Mouse (Mus musculus): ENCODE measurements around the gene Ankrd28. TPM values are rescaled to one million over a fixed set of nuclear protein-coding genes. Genes with fewer than 3 reads are reported as not detected.

The Ankrd28 gene
- polyA plus RNA-seq, 1 experiment, result 26.7 TPM

- TF ChIP-seq POLR2A (IDR thresholded peaks at IDR 0.05; ENCODE audit: borderline replicate concordance, low read depth, low read length) (no peak), CTCF (IDR thresholded peaks at IDR 0.05; ENCODE audit: low read depth, low read length) (peak; percentile 86)
- no peak overlapping the region for H3K4me3 ChIP-seq (ENCODE audit: insufficient read depth, low read length)
- H3K4me1 ChIP-seq (ENCODE audit: control insufficient read depth, insufficient read depth, low read length), result peaks cover 27% of the 10 kb centered on the region
- no peak overlapping the region for H3K27ac ChIP-seq (ENCODE audit: insufficient read depth, low read depth, low read length)
Observed at GRCm38 (mm10) chr14:31656857-31657645, 173.4 kb downstream of the Ankrd28 start.

- TF ChIP-seq CTCF (IDR thresholded peaks at IDR 0.05; ENCODE audit: low read depth, low read length) (no peak), POLR2A (IDR thresholded peaks at IDR 0.05; ENCODE audit: borderline replicate concordance, low read depth, low read length) (no peak)
- H3K27ac ChIP-seq (ENCODE audit: insufficient read depth, low read depth, low read length), result no peak overlapping the region
- peaks cover 27% of the 10 kb centered on the region for H3K4me1 ChIP-seq (ENCODE audit: control insufficient read depth, insufficient read depth, low read length)
- no peak overlapping the region for H3K4me3 ChIP-seq (ENCODE audit: insufficient read depth, low read length)
Observed at GRCm38 (mm10) chr14:31656386-31656785, 174.1 kb downstream of the Ankrd28 start.

GRCm38 (mm10) chr14:31655406-31655805 is 175.0 kb downstream of the Ankrd28 start:
- H3K27ac ChIP-seq (ENCODE audit: insufficient read depth, low read depth, low read length), result no peak overlapping the region
- no peak for TF ChIP-seq CTCF (IDR thresholded peaks at IDR 0.05; ENCODE audit: low read depth, low read length)
- TF ChIP-seq POLR2A (IDR thresholded peaks at IDR 0.05; ENCODE audit: borderline replicate concordance, low read depth, low read length), result no peak
- H3K4me3 ChIP-seq (ENCODE audit: insufficient read depth, low read length), result no peak overlapping the region
- H3K4me1 ChIP-seq (ENCODE audit: control insufficient read depth, insufficient read depth, low read length), result peaks cover 20% of the 10 kb centered on the region

- Histone ChIP-seq H3K4me3 (ENCODE audit: insufficient read depth, low read length) (no peak overlapping the region), H3K4me1 (ENCODE audit: control insufficient read depth, insufficient read depth, low read length) (peaks cover 14% of the 10 kb centered on the region), H3K27ac (ENCODE audit: insufficient read depth, low read depth, low read length) (no peak overlapping the region)
- TF ChIP-seq POLR2A (IDR thresholded peaks at IDR 0.05; ENCODE audit: borderline replicate concordance, low read depth, low read length) (no peak), CTCF (IDR thresholded peaks at IDR 0.05; ENCODE audit: low read depth, low read length) (no peak)
Observed at GRCm38 (mm10) chr14:31654816-31655215, 175.6 kb downstream of the Ankrd28 start.

DNA sequence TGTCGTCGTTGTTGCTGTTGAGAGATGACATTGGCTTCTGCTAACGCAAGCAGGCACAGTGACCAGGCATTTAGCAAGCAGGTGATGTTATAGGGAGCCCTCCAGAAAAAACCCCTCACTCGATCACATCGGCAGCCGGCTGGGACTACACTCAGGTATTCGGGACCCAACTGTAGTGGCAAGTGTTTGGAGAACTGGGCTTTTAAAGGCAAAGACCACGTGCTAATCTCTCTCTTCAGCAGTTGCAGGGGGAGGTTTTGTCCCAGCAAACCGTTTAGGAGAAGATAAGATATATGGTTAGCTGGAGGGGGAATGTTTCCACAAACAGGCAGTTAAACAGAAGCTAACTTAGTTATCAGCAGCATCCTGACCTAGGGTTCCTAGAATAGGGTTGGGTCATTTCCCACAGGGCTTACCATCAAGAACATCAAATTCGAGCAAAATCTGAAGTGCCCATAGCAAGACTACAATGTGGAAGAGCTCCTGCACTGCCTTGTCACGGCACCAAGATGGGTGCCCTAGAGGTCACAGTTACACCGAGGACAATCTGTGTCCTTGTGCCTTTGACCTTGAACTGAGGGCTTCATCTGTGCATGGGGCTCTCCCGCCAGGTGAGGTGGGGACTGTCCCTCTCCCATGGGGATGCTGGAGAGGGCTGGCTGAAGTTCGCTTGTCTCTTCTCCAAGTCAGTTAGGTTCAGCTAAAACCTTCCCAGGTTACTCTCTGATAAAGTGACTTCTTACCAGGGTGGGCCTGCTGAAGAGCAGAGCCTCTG is 177.2 kb downstream of the Ankrd28 start:
- Histone ChIP-seq H3K4me1 (ENCODE audit: control insufficient read depth, insufficient read depth, low read length) (peaks cover 7% of the 10 kb centered on the region), H3K27ac (ENCODE audit: insufficient read depth, low read depth, low read length) (no peak overlapping the region), H3K4me3 (ENCODE audit: insufficient read depth, low read length) (no peak overlapping the region)
- no peak for TF ChIP-seq POLR2A (IDR thresholded peaks at IDR 0.05; ENCODE audit: borderline replicate concordance, low read depth, low read length)
- TF ChIP-seq CTCF (IDR thresholded peaks at IDR 0.05; ENCODE audit: low read depth, low read length), result no peak

DNA sequence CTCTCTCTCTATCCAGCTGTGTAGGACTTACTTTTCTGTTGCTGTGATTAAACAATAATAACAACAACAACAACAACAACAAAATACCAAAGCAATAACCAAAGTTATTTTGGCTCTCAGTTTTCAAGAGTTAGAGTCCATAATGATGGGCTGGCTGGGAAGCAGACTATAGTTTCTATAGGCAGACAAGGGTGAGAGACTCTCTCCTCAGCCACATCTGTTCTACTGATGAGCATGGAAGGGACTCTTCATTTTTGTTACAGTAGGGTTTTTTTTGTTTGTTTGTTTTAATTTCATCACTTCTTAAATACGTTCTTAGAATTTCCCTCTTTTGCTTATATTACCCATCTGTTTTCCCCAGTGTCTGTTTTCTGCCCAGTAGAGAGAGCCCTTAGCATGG is 177.8 kb downstream of the Ankrd28 start:
- no peak overlapping the region for H3K27ac ChIP-seq (ENCODE audit: insufficient read depth, low read depth, low read length)
- no peak overlapping the region for H3K4me3 ChIP-seq (ENCODE audit: insufficient read depth, low read length)
- H3K4me1 ChIP-seq (ENCODE audit: control insufficient read depth, insufficient read depth, low read length), result peaks cover 7% of the 10 kb centered on the region
- TF ChIP-seq POLR2A (IDR thresholded peaks at IDR 0.05; ENCODE audit: borderline replicate concordance, low read depth, low read length), result no peak
- TF ChIP-seq CTCF (IDR thresholded peaks at IDR 0.05; ENCODE audit: low read depth, low read length), result no peak

DNA sequence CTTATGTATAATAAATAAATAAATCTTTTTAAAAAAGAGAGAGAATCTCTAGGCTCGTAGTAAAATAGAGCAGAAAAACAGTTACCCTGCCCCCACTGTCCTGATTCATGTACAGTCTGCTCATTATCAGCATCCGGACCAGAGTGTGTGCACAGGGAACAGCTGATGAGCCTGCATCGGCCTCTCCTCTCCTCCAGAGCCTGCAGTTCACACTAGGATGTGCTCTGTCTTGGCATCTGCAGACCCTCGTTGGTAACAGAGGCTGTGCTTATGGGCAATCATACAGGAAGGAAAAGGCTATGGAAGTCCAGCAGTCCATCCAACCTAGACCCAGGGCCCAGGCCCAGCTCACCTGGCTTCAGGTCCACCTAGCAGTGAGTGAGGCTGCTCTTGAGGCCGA is 178.3 kb downstream of the Ankrd28 start:
- Histone ChIP-seq H3K27ac (ENCODE audit: insufficient read depth, low read depth, low read length) (no peak overlapping the region), H3K4me3 (ENCODE audit: insufficient read depth, low read length) (no peak overlapping the region), H3K4me1 (ENCODE audit: control insufficient read depth, insufficient read depth, low read length) (peaks cover 3% of the 10 kb centered on the region)
- TF ChIP-seq POLR2A (IDR thresholded peaks at IDR 0.05; ENCODE audit: borderline replicate concordance, low read depth, low read length) (no peak), CTCF (IDR thresholded peaks at IDR 0.05; ENCODE audit: low read depth, low read length) (no peak)

GRCm38 (mm10) chr14:31651206-31651605 is 179.2 kb downstream of the Ankrd28 start:
- Histone ChIP-seq H3K4me1 (ENCODE audit: control insufficient read depth, insufficient read depth, low read length) (no peaks in the 10 kb centered on the region), H3K4me3 (ENCODE audit: insufficient read depth, low read length) (no peak overlapping the region), H3K27ac (ENCODE audit: insufficient read depth, low read depth, low read length) (no peak overlapping the region)
- no peak for TF ChIP-seq CTCF (IDR thresholded peaks at IDR 0.05; ENCODE audit: low read depth, low read length)
- TF ChIP-seq POLR2A (IDR thresholded peaks at IDR 0.05; ENCODE audit: borderline replicate concordance, low read depth, low read length), result no peak

DNA sequence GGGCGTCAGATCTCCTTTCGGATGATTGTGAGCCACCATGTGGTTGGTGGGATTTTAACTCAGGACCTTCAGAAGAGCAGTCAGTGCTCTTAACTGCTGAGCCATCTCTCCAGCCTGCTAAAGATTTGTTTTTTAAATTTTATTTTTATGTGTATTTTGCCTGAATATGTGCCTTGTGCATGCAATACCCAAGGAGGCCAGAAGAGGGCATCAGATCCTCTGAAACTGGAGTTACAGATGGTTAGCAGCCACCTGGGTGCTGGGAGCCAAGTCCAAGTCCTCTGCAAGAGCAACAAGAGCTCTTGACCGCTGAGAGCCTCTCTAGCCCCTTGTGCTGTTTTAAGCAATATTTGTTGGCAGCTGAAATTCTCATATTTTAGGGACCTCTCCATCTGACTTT is 180.1 kb downstream of the Ankrd28 start:
- TF ChIP-seq POLR2A (IDR thresholded peaks at IDR 0.05; ENCODE audit: borderline replicate concordance, low read depth, low read length) (no peak), CTCF (IDR thresholded peaks at IDR 0.05; ENCODE audit: low read depth, low read length) (peak; percentile 36; the same call in 1 of the 2 replicates)
- no peak overlapping the region for H3K4me3 ChIP-seq (ENCODE audit: insufficient read depth, low read length)
- no peak overlapping the region for H3K27ac ChIP-seq (ENCODE audit: insufficient read depth, low read depth, low read length)
- H3K4me1 ChIP-seq (ENCODE audit: control insufficient read depth, insufficient read depth, low read length), result no peaks in the 10 kb centered on the region

Other genes with a start within 250 kb of the Ankrd28 start
- not detected in 2 replicates for gene Colq, start 239.3 kb downstream of the Ankrd28 start, polyA plus RNA-seq (2012; ENCODE audit: insufficient read depth, insufficient read length, missing spikeins)
- not detected in 2 replicates for gene Gm49387, start 189.8 kb downstream of the Ankrd28 start, polyA plus RNA-seq (2012; ENCODE audit: insufficient read depth, insufficient read length, missing spikeins)
- gene Btd, start 189.6 kb downstream of the Ankrd28 start, polyA plus RNA-seq (2012; ENCODE audit: insufficient read depth, insufficient read length, missing spikeins), result 11.9 and 14.2 TPM in 2 replicates
- gene Hacl1, start 189.4 kb downstream of the Ankrd28 start, polyA plus RNA-seq (2012; ENCODE audit: insufficient read depth, insufficient read length, missing spikeins), result 14.3 and 24.7 TPM in 2 replicates
- gene Galnt15, start 198.3 kb upstream of the Ankrd28 start, polyA plus RNA-seq (2012; ENCODE audit: insufficient read depth, insufficient read length, missing spikeins), result not detected in 2 replicates